Mouse (Mus musculus): Measurements from ENCODE around the gene Vmn1r82.

- TF ChIP-seq TAL1 (IDR thresholded peaks at IDR 0.05; ENCODE audit: low read length): no peak
- TF ChIP-seq GATA1 (IDR thresholded peaks at IDR 0.05; ENCODE audit: low read length): no peak
Measured at GRCm38 (mm10) chr7:12300130-12300529, at the start of gene Vmn1r82.

Measured in erythroblast, embryonic 14.5 days (primary cell).